Mouse (Mus musculus): ENCODE measurements around the gene Engase. TPM values are rescaled to one million over a fixed set of nuclear protein-coding genes. Genes with fewer than 3 reads are reported as not detected.

Gene Engase
- polyA plus RNA-seq (2017; shearing (Covaris generic)) = 1 to 10 TPM; 2.3 to 5.1 TPM

- ATAC-seq = peak; percentile 100
Observed at GRCm38 (mm10) chr11:118476396-118477373, at the start of gene Engase. Gene Engase (plus strand): TSS chr11:118476829.

- ATAC-seq = no peak
Observed at GRCm38 (mm10) chr11:118427266-118427779, 49.3 kb upstream of the Engase start.

GRCm38 (mm10) chr11:118427986-118428385 is 48.6 kb upstream of the Engase start, which contains the start of gene C1qtnf1:
Gene C1qtnf1 (plus strand): TSS chr11:118428203.
- ATAC-seq = no peak

GRCm38 (mm10) chr11:118428460-118428868 is 48.2 kb upstream of the Engase start:
- ATAC-seq = no peak

- ATAC-seq = no peak
Observed at GRCm38 (mm10) chr11:118428944-118429709, 47.5 kb upstream of the Engase start.

- no peak for ATAC-seq
Observed at GRCm38 (mm10) chr11:118430291-118430885, 46.2 kb upstream of the Engase start.

GRCm38 (mm10) chr11:118431100-118431948 is 45.3 kb upstream of the Engase start:
- no peak for ATAC-seq

- no peak for ATAC-seq
Observed at GRCm38 (mm10) chr11:118433398-118433868, 43.2 kb upstream of the Engase start.

GRCm38 (mm10) chr11:118434093-118434492 is 42.5 kb upstream of the Engase start:
- no peak for ATAC-seq

- ATAC-seq = no peak
Observed at GRCm38 (mm10) chr11:118436471-118436935, 40.1 kb upstream of the Engase start.

GRCm38 (mm10) chr11:118438665-118439414 is 37.8 kb upstream of the Engase start:
- no peak for ATAC-seq

- no peak for ATAC-seq
Observed at GRCm38 (mm10) chr11:118442691-118443090, 33.9 kb upstream of the Engase start.

- no peak for ATAC-seq
Observed at GRCm38 (mm10) chr11:118443201-118443970, 33.2 kb upstream of the Engase start.

- peak; percentile 57 for ATAC-seq
Observed at GRCm38 (mm10) chr11:118445843-118446242, 30.8 kb upstream of the Engase start.

GRCm38 (mm10) chr11:118447346-118447745 is 29.3 kb upstream of the Engase start:
- ATAC-seq = no peak

GRCm38 (mm10) chr11:118448385-118448784 is 28.2 kb upstream of the Engase start:
- ATAC-seq = no peak

- no peak for ATAC-seq
Observed at GRCm38 (mm10) chr11:118451211-118451610, 25.4 kb upstream of the Engase start.

GRCm38 (mm10) chr11:118452955-118453354 is 23.7 kb upstream of the Engase start:
- no peak for ATAC-seq

- ATAC-seq = no peak
Observed at GRCm38 (mm10) chr11:118453886-118454671, 22.6 kb upstream of the Engase start.
